Mouse (Mus musculus): ENCODE data around the gene Bach2. TPM values are rescaled to one million over a fixed set of nuclear protein-coding genes. Genes with fewer than 3 reads are reported as not detected.

Gene Bach2
- total RNA-seq, 1 experiment from 2014 or later, result 7.1 TPM

GRCm38 (mm10) chr4:32389107-32389800 lies 150.7 kb downstream of the Bach2 start:
- ATAC-seq (replicated peaks; ENCODE audit: insufficient number of reproducible peaks, low FRiP score, low TSS enrichment, poor library complexity, severe bottlenecking), result no peak

GRCm38 (mm10) chr4:32391260-32391659 lies 152.7 kb downstream of the Bach2 start:
- peak; percentile 45 for ATAC-seq (replicated peaks; ENCODE audit: insufficient number of reproducible peaks, low FRiP score, low TSS enrichment, poor library complexity, severe bottlenecking)

GRCm38 (mm10) chr4:32393226-32393625 lies 154.6 kb downstream of the Bach2 start:
- no peak for ATAC-seq (replicated peaks; ENCODE audit: insufficient number of reproducible peaks, low FRiP score, low TSS enrichment, poor library complexity, severe bottlenecking)

DNA sequence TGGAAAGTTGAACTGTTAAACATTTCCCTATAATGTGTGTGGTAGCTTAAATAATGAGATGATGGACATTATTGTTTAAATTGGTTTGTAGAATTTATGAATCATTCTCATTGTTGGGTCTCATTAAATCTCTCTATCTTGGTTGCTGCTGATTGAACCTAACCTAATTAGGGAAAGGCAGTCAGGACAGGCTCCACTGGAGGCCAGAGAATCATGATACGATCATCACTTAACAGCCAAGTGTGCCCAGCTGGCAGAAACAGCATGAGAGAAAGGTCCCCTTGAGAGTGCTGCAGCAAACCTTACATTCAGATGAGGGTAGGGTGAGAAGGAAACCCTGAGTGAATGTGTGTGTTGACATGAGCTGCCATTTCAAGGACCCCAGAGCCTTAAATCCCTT lies 155.3 kb downstream of the Bach2 start:
- ATAC-seq (replicated peaks; ENCODE audit: insufficient number of reproducible peaks, low FRiP score, low TSS enrichment, poor library complexity, severe bottlenecking), result no peak

- ATAC-seq (replicated peaks; ENCODE audit: insufficient number of reproducible peaks, low FRiP score, low TSS enrichment, poor library complexity, severe bottlenecking), result no peak
Measured at GRCm38 (mm10) chr4:32394850-32395249, 156.2 kb downstream of the Bach2 start.

- ATAC-seq (replicated peaks; ENCODE audit: insufficient number of reproducible peaks, low FRiP score, low TSS enrichment, poor library complexity, severe bottlenecking), result no peak
Measured at GRCm38 (mm10) chr4:32401459-32401858, 162.9 kb downstream of the Bach2 start.

GRCm38 (mm10) chr4:32403506-32403905 lies 164.9 kb downstream of the Bach2 start:
- ATAC-seq (replicated peaks; ENCODE audit: insufficient number of reproducible peaks, low FRiP score, low TSS enrichment, poor library complexity, severe bottlenecking), result no peak

DNA sequence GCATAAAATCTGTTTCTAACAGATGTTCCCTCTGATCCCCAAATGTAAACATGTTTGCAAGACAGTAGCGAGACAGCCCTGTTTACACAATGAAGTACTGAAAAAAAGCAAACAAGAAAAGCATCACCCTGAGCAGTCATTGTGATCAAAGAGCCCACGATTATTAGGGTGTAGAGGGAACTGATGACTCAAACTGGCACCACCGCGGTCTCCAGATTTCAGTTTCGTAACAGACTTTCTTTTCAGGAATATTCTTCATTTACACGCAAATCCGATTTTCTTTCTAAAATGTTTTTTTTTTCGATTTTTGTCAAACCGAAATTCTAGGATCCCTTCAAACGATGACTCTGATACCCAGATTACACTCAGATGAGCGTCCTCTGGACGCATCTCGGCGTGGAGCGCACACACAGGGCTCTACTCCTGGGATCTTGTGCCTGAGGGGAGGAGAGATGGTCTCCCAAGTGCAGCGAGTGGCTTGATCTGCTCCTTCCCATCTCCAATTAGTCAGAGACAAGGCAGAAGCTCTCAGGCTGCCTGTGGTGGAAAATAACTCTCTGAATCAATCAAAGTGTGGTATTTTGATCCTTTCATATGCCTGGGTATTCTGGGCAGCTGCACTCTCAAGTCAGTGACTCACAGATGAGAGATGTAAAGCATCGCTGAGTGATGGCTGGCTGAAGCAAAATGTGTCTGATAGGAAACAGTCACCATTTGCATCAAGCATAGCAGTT lies 166.7 kb downstream of the Bach2 start:
- ATAC-seq (replicated peaks; ENCODE audit: insufficient number of reproducible peaks, low FRiP score, low TSS enrichment, poor library complexity, severe bottlenecking), result no peak

DNA sequence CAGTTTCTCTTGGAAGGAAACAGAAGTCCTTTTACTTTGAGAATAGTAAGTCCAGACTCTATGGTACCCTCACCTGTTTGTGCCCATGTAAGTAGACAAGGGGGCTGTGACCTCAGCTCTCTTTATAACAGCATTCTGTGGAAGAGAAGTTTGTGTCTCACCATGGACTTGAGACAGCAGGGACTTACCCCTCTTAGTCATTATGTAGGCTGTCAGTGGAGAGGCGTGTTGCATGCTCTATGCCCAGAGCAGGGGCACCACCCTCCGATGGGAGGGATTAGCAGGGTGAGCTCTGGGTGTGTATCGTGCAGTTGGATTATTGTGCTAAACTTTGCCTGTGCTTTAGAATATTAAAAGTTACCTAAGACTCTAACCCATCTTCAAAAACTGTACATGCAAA lies 167.4 kb downstream of the Bach2 start:
- peak; percentile 40; the same call in 1 of the 2 replicates for ATAC-seq (replicated peaks; ENCODE audit: insufficient number of reproducible peaks, low FRiP score, low TSS enrichment, poor library complexity, severe bottlenecking)

- no peak for ATAC-seq (replicated peaks; ENCODE audit: insufficient number of reproducible peaks, low FRiP score, low TSS enrichment, poor library complexity, severe bottlenecking)
Measured at GRCm38 (mm10) chr4:32408535-32408934, 169.9 kb downstream of the Bach2 start.

DNA sequence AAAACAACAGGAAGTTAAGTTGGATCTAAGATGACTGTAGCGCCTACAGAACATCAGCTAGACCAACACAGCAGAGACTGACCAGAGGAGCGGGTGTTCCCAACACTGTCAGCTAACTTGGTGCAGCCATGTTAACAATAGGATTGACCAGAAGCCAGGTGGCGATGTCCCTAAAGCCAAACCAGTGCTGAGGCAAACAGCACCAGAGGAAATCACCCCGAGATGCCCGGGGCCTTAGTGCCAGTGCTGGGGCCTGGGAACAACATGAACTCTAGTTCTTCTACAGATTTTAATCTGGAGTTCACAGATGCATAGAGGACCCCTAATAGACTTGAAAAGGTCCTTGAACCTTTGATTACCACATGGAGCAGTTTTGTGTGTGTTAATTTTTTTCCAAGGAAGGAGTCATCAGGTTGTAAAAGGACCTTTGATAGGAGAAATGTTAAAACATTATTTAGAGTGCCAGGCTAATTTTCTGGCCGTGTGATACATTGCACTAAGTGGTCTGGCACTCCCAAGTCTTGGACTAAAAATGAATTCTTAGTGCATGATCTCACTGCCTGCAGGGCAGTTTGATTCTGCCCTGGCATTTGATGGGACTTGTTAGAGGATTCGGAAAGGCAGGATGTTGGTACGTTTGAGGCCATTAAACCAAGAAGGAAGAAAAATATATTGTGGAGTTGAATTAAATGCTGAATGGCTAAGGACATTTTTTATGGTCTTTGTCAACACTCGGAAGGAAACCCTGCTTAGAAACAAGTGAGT lies 170.7 kb downstream of the Bach2 start:
- no peak for ATAC-seq (replicated peaks; ENCODE audit: insufficient number of reproducible peaks, low FRiP score, low TSS enrichment, poor library complexity, severe bottlenecking)

- ATAC-seq (replicated peaks; ENCODE audit: insufficient number of reproducible peaks, low FRiP score, low TSS enrichment, poor library complexity, severe bottlenecking), result 0 out of 2 replicates have a peak, but pooled peaks have one; percentile 50
Measured at GRCm38 (mm10) chr4:32413063-32413462, 174.5 kb downstream of the Bach2 start.

DNA sequence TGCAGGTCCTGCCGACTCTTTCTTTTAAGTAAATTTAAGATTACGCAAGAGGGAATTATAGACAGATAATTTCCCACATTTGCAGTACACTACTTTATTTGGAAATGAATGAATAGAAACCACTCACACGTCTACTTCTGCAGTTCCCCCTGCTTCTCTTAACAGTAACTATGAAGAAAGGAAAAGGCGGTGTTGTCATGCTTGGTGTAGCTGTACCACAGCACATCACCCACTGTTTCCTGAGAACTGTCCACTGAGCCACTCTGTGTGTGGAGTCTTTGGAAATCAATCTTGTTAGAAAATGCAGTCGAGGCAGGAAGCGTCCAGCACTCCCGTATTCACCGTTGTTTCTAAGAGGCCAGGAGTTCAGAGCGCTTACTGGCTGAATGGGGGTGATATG lies 174.9 kb downstream of the Bach2 start:
- ATAC-seq (replicated peaks; ENCODE audit: insufficient number of reproducible peaks, low FRiP score, low TSS enrichment, poor library complexity, severe bottlenecking), result no peak; the same call in 1 of the 2 replicates

- ATAC-seq (replicated peaks; ENCODE audit: insufficient number of reproducible peaks, low FRiP score, low TSS enrichment, poor library complexity, severe bottlenecking), result no peak
Measured at GRCm38 (mm10) chr4:32414959-32415358, 176.4 kb downstream of the Bach2 start.

GRCm38 (mm10) chr4:32417939-32418338 lies 179.3 kb downstream of the Bach2 start:
- ATAC-seq (replicated peaks; ENCODE audit: insufficient number of reproducible peaks, low FRiP score, low TSS enrichment, poor library complexity, severe bottlenecking), result no peak

DNA sequence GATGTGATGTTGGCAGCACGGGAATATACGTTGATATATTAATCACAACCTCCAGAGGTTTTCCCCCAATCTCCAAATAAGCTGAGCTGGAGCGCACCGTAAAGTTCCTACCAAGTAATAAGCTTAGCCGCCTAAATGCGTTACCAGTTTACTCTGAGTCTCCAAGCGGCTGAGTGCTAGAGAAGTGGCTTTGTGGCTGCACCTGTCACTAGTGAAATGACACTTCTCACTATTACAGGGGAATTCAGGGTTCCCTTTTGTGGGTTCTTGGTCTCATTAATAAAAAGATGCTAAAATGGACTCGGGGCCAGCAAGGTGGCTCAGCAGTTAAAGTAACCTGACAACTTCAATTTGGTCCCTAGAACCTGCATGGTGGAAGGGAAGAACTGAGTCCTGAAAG lies 183.0 kb downstream of the Bach2 start:
- no peak for ATAC-seq (replicated peaks; ENCODE audit: insufficient number of reproducible peaks, low FRiP score, low TSS enrichment, poor library complexity, severe bottlenecking)

GRCm38 (mm10) chr4:32422427-32422826 lies 183.8 kb downstream of the Bach2 start:
- no peak for ATAC-seq (replicated peaks; ENCODE audit: insufficient number of reproducible peaks, low FRiP score, low TSS enrichment, poor library complexity, severe bottlenecking)

DNA sequence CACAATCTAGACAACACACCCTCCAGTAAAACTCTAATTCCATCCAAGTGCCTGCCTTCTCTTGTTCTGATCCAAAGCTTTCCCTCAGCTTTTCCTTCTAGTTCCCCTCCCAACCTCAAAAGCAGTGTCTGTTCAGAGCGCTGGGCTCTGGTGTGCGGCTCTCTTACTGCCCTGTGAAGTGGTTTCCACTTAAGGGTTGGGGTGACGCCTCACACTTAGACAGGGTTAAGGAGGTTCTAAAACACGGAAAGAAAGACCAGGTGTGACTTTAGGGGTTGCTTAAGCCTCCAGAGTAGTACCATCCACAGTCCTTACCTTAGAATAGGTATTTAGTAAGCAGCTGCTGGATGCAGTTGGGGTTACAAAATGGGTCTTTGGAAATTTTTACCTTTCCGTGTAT lies 185.1 kb downstream of the Bach2 start:
- ATAC-seq (replicated peaks; ENCODE audit: insufficient number of reproducible peaks, low FRiP score, low TSS enrichment, poor library complexity, severe bottlenecking), result no peak

- ATAC-seq (replicated peaks; ENCODE audit: insufficient number of reproducible peaks, low FRiP score, low TSS enrichment, poor library complexity, severe bottlenecking), result no peak
Measured at GRCm38 (mm10) chr4:32424434-32424833, 185.8 kb downstream of the Bach2 start.

Data from monocyte, adult 5-6 weeks (primary cell).